Mouse (Mus musculus) adipocyte (in vitro differentiated cells): Measurements from ENCODE around the gene Bcl3.

Experiments
- DNase-seq: peaks from one replicate; pipeline ENCODE4 v3.0.0-alpha.2; 2016; ENCODE audit warnings: low spot score

The Bcl3 gene

GRCm38 (mm10) chr7:19769434-19770374, 52.9 kb downstream of the Bcl3 start:
- DNase-seq = no peak

- DNase-seq = no peak
Observed at GRCm38 (mm10) chr7:19769001-19769400, 53.6 kb downstream of the Bcl3 start.

- no peak for DNase-seq
Observed at GRCm38 (mm10) chr7:19768251-19768650, 54.3 kb downstream of the Bcl3 start.

- no peak for DNase-seq
Observed at GRCm38 (mm10) chr7:19764581-19764980, 58.0 kb downstream of the Bcl3 start.

GRCm38 (mm10) chr7:19763829-19764477, 58.6 kb downstream of the Bcl3 start:
- DNase-seq = no peak

GRCm38 (mm10) chr7:19762283-19762682, 60.3 kb downstream of the Bcl3 start:
- no peak for DNase-seq

- no peak for DNase-seq
Observed at GRCm38 (mm10) chr7:19760021-19760420, 62.5 kb downstream of the Bcl3 start.

- DNase-seq = no peak
Observed at GRCm38 (mm10) chr7:19758623-19759022, 63.9 kb downstream of the Bcl3 start.
